Mouse (Mus musculus) lung, embryonic 14.5 days (tissue): ENCODE results near the gene Msi1. TPM values are rescaled to one million over a fixed set of nuclear protein-coding genes. Genes with fewer than 3 reads are reported as not detected.

Experiments used
- ATAC-seq: fragments of 200-750 bp; cut with Nextera tagmentation; 2 replicates; pipeline ENCODE4 v1.8.0; 2017; ENCODE audit warnings: mild to moderate bottlenecking, moderate TSS enrichment, moderate library complexity; ENCODE audit not compliant: insufficient read depth
- DNase-seq: peaks from one replicate; pipeline ENCODE4 v3.0.0-alpha.2; 2015
- H3K27ac ChIP-seq: fragments of 300-500 bp; sonication (generic); 2 replicates; pipeline ENCODE4 v1.5.1; 2014; ENCODE audit warnings: low read depth, mild to moderate bottlenecking, moderate library complexity
- H3K27me3 ChIP-seq: fragments of 300-500 bp; sonication (generic); 2 replicates; pipeline ENCODE4 v1.6.1; 2014; ENCODE audit warnings: low read length, control low read depth; ENCODE audit not compliant: insufficient read depth
- H3K36me3 ChIP-seq: fragments of 300-500 bp; sonication (generic); 2 replicates; pipeline ENCODE4 v1.6.1; 2014; ENCODE audit warnings: control low read depth; ENCODE audit not compliant: insufficient read depth
- H3K4me1 ChIP-seq: fragments of 300-500 bp; sonication (generic); 2 replicates; pipeline ENCODE4 v1.6.1; 2014; ENCODE audit warnings: antibody characterized with exemption, control low read depth; ENCODE audit not compliant: insufficient read depth
- H3K4me2 ChIP-seq: fragments of 300-500 bp; sonication (generic); 2 replicates; pipeline ENCODE4 v1.6.1; 2014; ENCODE audit warnings: mild to moderate bottlenecking
- H3K4me3 ChIP-seq: fragments of 300-500 bp; sonication (generic); 2 replicates; pipeline ENCODE4 v1.5.1; 2014; ENCODE audit warnings: low read depth, low read length
- H3K9ac ChIP-seq: fragments of 300-500 bp; sonication (generic); 2 replicates; pipeline ENCODE4 v1.6.1; 2014
- H3K9me3 ChIP-seq: fragments of 300-500 bp; sonication (generic); 2 replicates; pipeline ENCODE4 v1.6.1; 2016; ENCODE audit warnings: low read depth, low read length, control low read depth
- CTCF ChIP-seq: IDR thresholded peaks from 2 replicates; pipeline ENCODE4 v1.5.1; 2016; ENCODE audit warnings: antibody characterized with exemption, low read depth
- WGBS: fragments of 180-500 bp; shearing (Covaris S2); extraction: QIAGEN DNeasy Blood & Tissue Kit; methylation state at CpG from one replicate; pipeline ENCODE4 v1.1.7; 2014; 5-methylcytosine and 5-hydroxymethylcytosine counted together
- polyA plus RNA-seq: library from polyadenylated mRNA; unstranded; fragments of >200 nt; fragmentation: Nextera tagmentation; extraction: Ambion mirVana; gene quantifications from 2 replicates; pipeline ENCODE4 v1.2.1, GENCODE M21; 2014

Gene Msi1
- polyA plus RNA-seq, 1 experiment from 2014 or later, result 21.2 TPM

DNA sequence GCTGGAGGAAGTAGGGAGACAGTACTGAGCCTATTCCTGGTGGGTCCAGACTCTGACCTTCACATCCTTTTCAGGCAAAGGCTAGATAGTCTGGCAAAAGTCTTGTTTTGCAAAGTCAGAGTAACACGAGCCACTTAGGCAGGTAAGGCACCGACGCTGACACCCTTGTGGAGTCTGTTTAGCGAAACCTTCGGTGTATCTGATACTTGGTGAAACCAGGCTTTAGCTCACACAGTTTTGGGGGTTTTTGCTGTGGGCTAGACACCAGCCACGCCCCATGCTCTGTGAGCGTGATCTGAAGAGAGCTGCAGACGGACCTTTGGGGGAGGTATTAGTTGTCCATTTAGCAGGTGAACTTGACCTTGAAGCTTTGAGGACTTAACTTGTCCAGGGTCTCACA, 3.8 kb downstream of the Msi1 start:
- ATAC-seq (no peak), DNase-seq (no peak)
- no peak overlapping the region for H3K27ac ChIP-seq
- H3K4me1 ChIP-seq, result peaks cover 16% of the 10 kb centered on the region
- H3K27me3 ChIP-seq, result peaks cover 11% of the 10 kb centered on the region; the same call in 1 of the 2 replicates
- no peak overlapping the region for H3K9ac ChIP-seq
- no peak for TF ChIP-seq CTCF
- H3K4me2 ChIP-seq, result no peak overlapping the region
- H3K4me3 ChIP-seq, result no peak overlapping the region
- H3K36me3 ChIP-seq, result peaks cover 25% of the 10 kb centered on the region; the same call in 1 of the 2 replicates
- 82% methylated on average over 8 of the region's 8 CpGs for WGBS
- no peaks in the 10 kb centered on the region for H3K9me3 ChIP-seq

DNA sequence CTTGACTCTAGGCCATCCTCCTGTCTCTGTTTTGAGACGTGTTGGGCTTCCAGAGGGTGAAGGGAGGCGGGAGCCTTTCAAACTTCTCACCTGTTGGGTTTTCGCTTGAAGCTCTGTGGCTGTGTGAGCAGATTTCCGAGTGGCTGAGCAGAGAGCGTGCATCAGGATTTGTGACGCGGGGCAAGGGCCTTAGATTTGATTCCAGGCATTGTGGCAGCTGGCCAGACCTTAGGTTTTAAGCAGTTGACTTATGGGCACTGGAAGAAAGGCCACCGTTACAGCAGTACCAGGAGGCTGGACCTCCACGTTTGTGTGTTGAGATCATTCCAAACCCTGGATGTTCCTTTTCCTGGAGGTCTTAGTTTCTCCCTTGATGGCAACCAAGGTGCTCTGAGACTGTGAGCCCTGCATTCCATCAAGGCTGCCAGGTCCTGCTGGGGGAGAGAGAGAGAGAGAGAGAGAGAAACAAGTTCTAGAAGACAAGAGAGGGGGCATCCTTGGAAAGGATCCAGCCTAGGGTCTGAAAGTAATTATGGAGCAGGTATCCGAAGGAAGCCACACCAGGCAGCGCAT, 5.0 kb downstream of the Msi1 start:
- Histone ChIP-seq H3K4me3 (no peak overlapping the region), H3K4me1 (peaks cover 16% of the 10 kb centered on the region), H3K27ac (no peak overlapping the region), H3K9ac (no peak overlapping the region), H3K36me3 (peaks cover 36% of the 10 kb centered on the region; the same call in 1 of the 2 replicates), H3K4me2 (no peak overlapping the region), H3K27me3 (no peaks in the 10 kb centered on the region), H3K9me3 (no peaks in the 10 kb centered on the region)
- WGBS, result 62% methylated on average over 11 of the region's 11 CpGs
- ATAC-seq (no peak), DNase-seq (no peak)
- no peak for TF ChIP-seq CTCF

DNA sequence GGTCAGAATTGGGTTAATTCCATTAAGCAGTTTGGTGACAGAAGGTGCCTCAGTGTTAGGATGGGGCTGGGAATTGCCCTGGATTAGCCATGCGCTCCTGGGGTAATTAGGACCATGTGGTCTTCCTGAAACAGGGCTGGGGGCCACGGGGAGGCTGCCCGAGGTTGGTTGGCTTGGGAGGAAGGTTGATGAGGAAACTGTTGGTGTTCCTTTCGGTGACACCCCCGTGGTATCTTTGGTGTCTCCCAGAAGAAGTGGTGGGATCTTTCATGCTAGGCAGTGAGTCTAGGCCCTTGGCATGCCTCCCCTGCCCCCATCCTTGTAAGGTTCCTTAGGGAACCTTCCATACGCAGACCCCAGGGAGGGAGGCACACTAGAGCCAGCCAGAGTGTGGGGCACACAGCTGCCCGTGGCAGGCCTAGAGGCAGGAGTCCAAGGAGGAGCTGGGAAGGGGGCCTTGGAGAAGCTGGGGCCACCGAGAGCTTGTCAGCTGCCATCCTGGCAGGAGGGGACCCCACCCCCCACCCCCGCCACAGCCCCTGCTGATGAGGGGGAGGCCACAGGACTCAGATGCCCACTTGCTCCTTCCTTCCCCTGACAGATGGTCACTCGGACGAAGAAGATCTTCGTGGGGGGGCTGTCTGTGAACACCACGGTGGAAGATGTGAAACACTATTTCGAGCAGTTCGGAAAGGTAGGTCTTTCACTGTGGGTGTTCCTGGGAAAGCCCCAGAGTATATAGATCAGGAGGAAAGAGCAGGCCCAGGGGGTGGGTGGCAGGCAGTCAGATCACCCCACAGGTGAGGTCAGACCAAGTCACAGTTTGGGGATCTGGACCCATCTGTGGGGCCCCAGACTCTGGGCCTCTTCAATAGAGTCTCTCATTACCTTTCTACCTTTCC, 5.7 kb downstream of the Msi1 start:
- WGBS, result 56% methylated on average over 15 of the region's 15 CpGs
- peak overlapping the region; percentile 31; the same call in 1 of the 2 replicates for H3K9ac ChIP-seq
- no peaks in the 10 kb centered on the region for H3K9me3 ChIP-seq
- H3K27ac ChIP-seq, result peak overlapping the region; percentile 91
- DNase-seq, result no peak
- no peak overlapping the region for H3K4me3 ChIP-seq
- peaks cover 16% of the 10 kb centered on the region for H3K4me1 ChIP-seq
- no peak for ATAC-seq
- no peak for TF ChIP-seq CTCF
- H3K27me3 ChIP-seq, result no peaks in the 10 kb centered on the region
- H3K4me2 ChIP-seq, result no peak overlapping the region; the same call in 1 of the 2 replicates
- peaks cover 42% of the 10 kb centered on the region; the same call in 1 of the 2 replicates for H3K36me3 ChIP-seq

DNA sequence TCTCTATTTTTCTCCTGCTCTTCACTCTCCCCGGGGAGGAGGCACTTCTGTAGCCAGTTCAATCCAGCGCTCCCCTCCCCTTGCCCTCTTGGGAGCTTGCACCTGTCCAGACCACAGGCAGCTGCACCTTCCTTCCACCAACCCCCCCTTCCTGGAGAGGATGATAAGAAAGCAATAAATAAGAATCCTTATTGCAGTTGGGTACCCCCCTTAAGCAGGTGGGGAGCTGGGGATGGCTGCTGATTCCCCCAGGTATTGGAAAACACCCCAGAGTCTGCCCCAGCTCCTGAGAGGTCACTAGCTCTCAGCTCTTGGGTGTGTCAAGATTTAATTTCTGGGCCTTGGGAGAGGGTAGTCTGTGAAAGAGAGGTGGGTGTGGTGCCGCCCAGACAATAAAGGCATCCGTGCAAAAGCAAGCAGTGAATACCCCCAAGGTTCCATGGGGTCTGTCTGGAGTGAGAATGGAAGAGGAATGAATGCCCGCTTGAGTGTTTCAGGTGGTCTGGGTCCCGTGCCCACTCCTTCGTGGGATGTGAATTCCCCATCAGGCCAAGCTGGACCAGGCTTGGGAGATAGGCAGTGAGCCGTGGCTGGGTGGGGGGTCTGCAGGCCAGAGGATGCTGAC, 6.5 kb downstream of the Msi1 start:
- no peaks in the 10 kb centered on the region for H3K9me3 ChIP-seq
- H3K27ac ChIP-seq, result peak overlapping the region; percentile 91
- H3K4me1 ChIP-seq, result peaks cover 16% of the 10 kb centered on the region
- H3K4me3 ChIP-seq, result peak overlapping the region; percentile 43
- no peaks in the 10 kb centered on the region for H3K27me3 ChIP-seq
- peak overlapping the region; percentile 71 for H3K9ac ChIP-seq
- DNase-seq (no peak), ATAC-seq (no peak; the same call in 1 of the 2 replicates)
- H3K36me3 ChIP-seq, result peaks cover 42% of the 10 kb centered on the region; the same call in 1 of the 2 replicates
- no peak for TF ChIP-seq CTCF
- 22% methylated on average over 8 of the region's 8 CpGs for WGBS
- H3K4me2 ChIP-seq, result peak overlapping the region; percentile 75

DNA sequence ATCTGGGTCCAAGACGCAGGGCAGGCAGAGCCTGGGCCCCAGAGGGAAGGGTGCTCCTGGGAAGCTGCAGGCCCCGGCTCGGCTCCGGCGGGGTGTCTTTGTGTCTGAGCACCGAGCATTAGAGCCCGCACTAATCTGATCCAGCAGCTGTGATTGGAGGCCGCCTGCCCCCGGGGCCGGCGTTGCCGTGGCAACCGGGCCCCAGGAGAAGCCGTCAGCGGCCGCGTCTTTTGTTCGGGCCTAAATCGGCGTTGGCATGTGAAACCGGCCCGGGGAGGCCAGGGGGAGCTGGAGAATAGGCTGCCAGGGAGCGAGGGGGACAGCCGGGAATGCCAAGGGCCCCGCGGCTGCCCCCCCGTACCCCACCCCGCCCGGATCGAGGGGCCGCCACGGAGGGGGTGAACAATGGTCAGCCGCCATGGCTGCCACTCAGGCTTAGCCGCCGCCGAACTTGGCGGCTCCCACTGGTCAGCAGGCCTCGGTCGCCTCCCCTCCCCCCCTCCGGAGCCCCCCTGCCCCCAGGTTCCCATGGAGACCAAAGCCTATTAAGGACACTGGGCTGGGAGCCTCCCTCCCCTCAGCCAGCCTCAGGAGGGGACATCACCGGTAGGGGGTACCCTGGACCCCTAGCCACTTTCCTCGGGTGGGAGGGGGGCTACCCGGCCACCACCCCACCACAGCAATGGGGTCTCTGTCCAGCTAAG, 7.2 kb downstream of the Msi1 start:
- ATAC-seq, result peak; percentile 92
- Histone ChIP-seq H3K36me3 (peaks cover 42% of the 10 kb centered on the region; the same call in 1 of the 2 replicates), H3K4me1 (peaks cover 14% of the 10 kb centered on the region), H3K9me3 (no peaks in the 10 kb centered on the region), H3K27ac (peak overlapping the region; percentile 91), H3K27me3 (no peaks in the 10 kb centered on the region), H3K4me3 (peak overlapping the region; percentile 43), H3K4me2 (peak overlapping the region; percentile 75), H3K9ac (peak overlapping the region; percentile 71)
- DNase-seq, result peak; percentile 94
- WGBS, result under 1% methylated on average over 42 of the region's 43 CpGs
- no peak; the same call in 1 of the 2 replicates for TF ChIP-seq CTCF

DNA sequence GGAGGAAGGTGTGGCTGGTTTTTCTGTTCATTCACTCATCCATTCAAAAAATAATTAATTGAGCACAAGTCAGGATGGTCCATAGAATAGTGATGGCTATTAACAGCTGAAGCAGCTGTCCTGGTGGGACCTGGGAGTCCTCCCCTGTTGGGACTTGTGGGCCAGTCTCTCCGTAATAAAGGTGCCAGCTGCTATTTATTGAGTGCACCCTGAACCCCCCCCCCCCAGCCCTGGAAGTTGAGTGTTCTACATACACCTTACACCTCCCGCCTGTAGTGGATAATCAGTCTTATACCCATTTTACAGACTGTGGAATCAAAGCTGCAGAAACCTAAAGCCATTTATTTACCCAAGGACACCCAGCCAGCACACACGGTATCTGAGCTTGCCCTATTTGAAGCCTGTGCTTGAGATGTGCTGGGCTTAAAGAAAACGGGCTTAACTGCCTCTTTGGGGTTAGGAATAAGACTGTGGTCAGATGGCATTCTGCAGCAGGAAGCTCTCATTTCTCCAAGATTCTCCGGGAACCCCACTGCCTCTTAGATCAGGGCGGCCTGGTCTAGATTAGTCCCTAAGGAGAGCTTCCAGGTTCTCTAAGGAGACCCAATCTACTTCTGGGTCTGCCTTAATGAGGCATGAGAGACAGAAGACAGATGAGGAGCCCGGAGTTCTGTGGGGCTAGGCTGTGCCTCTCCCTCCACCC, 8.0 kb downstream of the Msi1 start:
- no peak for TF ChIP-seq CTCF
- Histone ChIP-seq H3K27ac (peak overlapping the region; percentile 91; the same call in 1 of the 2 replicates), H3K27me3 (no peaks in the 10 kb centered on the region), H3K9ac (peak overlapping the region; percentile 71; the same call in 1 of the 2 replicates), H3K4me2 (peak overlapping the region; percentile 75; the same call in 1 of the 2 replicates), H3K4me1 (peaks cover 8% of the 10 kb centered on the region), H3K9me3 (no peaks in the 10 kb centered on the region), H3K36me3 (peaks cover 43% of the 10 kb centered on the region), H3K4me3 (no peak overlapping the region)
- ATAC-seq (no peak), DNase-seq (no peak)
- WGBS, result 59% methylated on average over 7 of the region's 7 CpGs
